Mouse (Mus musculus) hematopoietic stem cell, adult 5-6 weeks (primary cell): Measurements from ENCODE around the gene Zkscan14. TPM values are rescaled to one million over a fixed set of nuclear protein-coding genes. Genes with fewer than 3 reads are reported as not detected.

Experiments
- ATAC-seq, 2 experiments: fragments of 125-278 bp in 1 of 2; replicated peaks in 1 of 2; 2 replicates each; pipeline ENCODE4 v1.8.0; 2016 to 2017; ENCODE audit warnings: inconsistent platforms in 2 of 2, mild to moderate bottlenecking in 2 of 2, moderate number of reproducible peaks in 2 of 2, low read depth in 1 of 2, moderate TSS enrichment in 1 of 2; ENCODE audit not compliant: low FRiP score in 2 of 2, poor library complexity in 2 of 2, severe bottlenecking in 2 of 2, insufficient read depth in 1 of 2, low TSS enrichment in 1 of 2
- total RNA-seq: library from RNA; stranded (forward); fragments of 172-1452, 232-1000 nt; gene quantifications from 2 replicates; pipeline ENCODE4 v1.2.3, GENCODE M21; 2017

Zkscan14 gene
- total RNA-seq, 1 experiment from 2014 or later = 30.3 TPM

GRCm38 (mm10) chr5:145152690-145153089, 49.0 kb downstream of the Zkscan14 start:
- ATAC-seq = no peak

- no peak for ATAC-seq
Observed at GRCm38 (mm10) chr5:145149294-145149693, 52.4 kb downstream of the Zkscan14 start.

DNA sequence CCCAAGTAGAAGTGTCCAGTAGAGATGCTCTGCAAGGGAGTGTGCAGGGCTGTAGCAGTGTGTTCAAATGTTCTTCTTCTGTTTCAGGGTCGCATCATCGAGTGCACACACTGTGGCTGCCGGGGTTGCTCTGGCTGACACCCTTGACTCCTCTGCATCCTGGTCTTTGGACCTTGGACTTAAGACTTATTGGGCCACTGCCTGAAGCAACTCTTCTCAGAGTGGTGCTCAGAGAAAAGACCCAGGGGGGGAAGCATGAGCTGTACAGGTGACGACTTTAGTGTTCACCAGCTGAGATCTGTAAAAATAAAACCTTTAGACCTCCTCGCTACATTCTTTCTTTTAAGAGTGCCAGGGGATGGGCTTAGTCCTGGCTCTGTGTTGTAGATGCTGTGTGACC, 53.9 kb downstream of the Zkscan14 start:
- ATAC-seq = no peak

Other genes with a start within 250 kb of the Zkscan14 start
- gene Smurf1, start 236.0 kb downstream of the Zkscan14 start, total RNA-seq = 7.9 and 10.4 TPM in 2 replicates
- gene Gm4871, start 169.1 kb downstream of the Zkscan14 start, total RNA-seq = not detected in 2 replicates
- gene 1700018F24Rik, start 158.9 kb downstream of the Zkscan14 start, total RNA-seq = not detected in 2 replicates
- gene Arpc1a, start 118.0 kb downstream of the Zkscan14 start, total RNA-seq = 51.2 and 80.2 TPM in 2 replicates
- gene Kpna7, start 117.8 kb downstream of the Zkscan14 start, total RNA-seq = not detected in 2 replicates
- 124 and 175 TPM in 2 replicates for gene Arpc1b, start 87.7 kb downstream of the Zkscan14 start, total RNA-seq
- gene Pdap1, start 61.6 kb downstream of the Zkscan14 start, total RNA-seq = 106 and 177 TPM in 2 replicates
- 236 and 293 TPM in 2 replicates for gene Bud31, start 61.5 kb downstream of the Zkscan14 start, total RNA-seq
- gene Ptcd1, start 34.8 kb downstream of the Zkscan14 start, total RNA-seq = 16.7 and 20.0 TPM in 2 replicates
- gene Cpsf4, start 34.7 kb downstream of the Zkscan14 start, total RNA-seq = 44.4 and 44.5 TPM in 2 replicates
- gene Atp5j2, start 9.8 kb downstream of the Zkscan14 start, total RNA-seq = 48.2 and 118 TPM in 2 replicates
- 7.1 and 10.1 TPM in 2 replicates for gene Zkscan5, start 2.7 kb upstream of the Zkscan14 start, total RNA-seq
- 51.3 and 62.6 TPM in 2 replicates for gene Zfp655, start 29.8 kb upstream of the Zkscan14 start, total RNA-seq
- 6.6 and 10.6 TPM in 2 replicates for gene Zscan25, start 78.6 kb upstream of the Zkscan14 start, total RNA-seq
- gene Cyp3a57, start 143.4 kb upstream of the Zkscan14 start, total RNA-seq = not detected in 2 replicates